Mouse (Mus musculus): ENCODE data around the gene Dnajb6. TPM values are rescaled to one million over a fixed set of nuclear protein-coding genes. Genes with fewer than 3 reads are reported as not detected.

Gene Dnajb6
- total and polyA plus RNA-seq, 3 experiments: 61.1 to 196 (median 140) TPM

DNA sequence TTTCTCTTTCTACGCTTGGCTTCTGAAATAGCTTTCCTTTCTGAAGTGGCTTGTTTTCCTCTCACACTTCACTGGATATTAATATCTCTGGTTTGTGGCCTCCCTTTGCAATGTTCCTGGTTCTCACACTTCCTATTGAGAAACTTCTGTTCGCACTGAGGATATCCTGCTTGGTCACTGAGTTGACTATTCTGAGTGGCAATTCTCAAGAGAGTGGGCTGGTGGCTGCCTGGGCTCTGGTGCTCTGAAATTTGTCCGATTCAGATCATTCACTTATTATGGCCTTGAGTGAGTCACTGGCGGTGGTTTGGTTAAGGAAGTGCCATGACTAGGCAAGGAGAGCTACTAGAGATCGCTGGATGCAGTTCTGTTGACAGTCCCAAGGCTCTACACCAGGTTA lies 118.9 kb downstream of the Dnajb6 start:
- Histone ChIP-seq H3K4me1 (ENCODE audit: control insufficient read depth in 1 of 2, insufficient read depth in 2 of 2) (peaks cover 15 to 29% of the 10 kb centered on the region in 2 experiments), H3K27ac (ENCODE audit: insufficient read depth, low read depth) (no peak overlapping the region), H3K4me2 (ENCODE audit: insufficient read depth, low read depth, poor library complexity, severe bottlenecking) (no peak overlapping the region), H3K27me3 (replicated peaks) (no peaks in the 10 kb centered on the region), H3K4me3 (replicated peaks in 1 of 3; ENCODE audit: low read depth in 2 of 3, low read length in 2 of 3, poor library complexity in 1 of 3) (no peak overlapping the region), H3K36me3 (replicated peaks in 1 of 2; ENCODE audit: control insufficient read depth in 1 of 2, insufficient read depth in 1 of 2, low read length in 1 of 2) (no peaks in the 10 kb centered on the region), H3K9ac (ENCODE audit: insufficient read depth, low read depth) (no peak overlapping the region), H3K79me2 (replicated peaks; ENCODE audit: control insufficient read depth, extremely low read depth, insufficient read depth, poor library complexity, severe bottlenecking) (no peaks in the 10 kb centered on the region), H3K9me3 (replicated peaks; ENCODE audit: low read length) (no peaks in the 10 kb centered on the region)
- TF ChIP-seq ZMIZ1 (IDR thresholded peaks at IDR 0.05; ENCODE audit: low read depth, low read length) (no peak), CHD2 (IDR thresholded peaks at IDR 0.05; ENCODE audit: low read length) (no peak), BHLHE40 (IDR thresholded peaks at IDR 0.05; ENCODE audit: low read depth, low read length) (peak; percentile 43; the same call in 1 of the 2 replicates), GABPA (IDR thresholded peaks at IDR 0.05; ENCODE audit: insufficient replicate concordance, low read depth, low read length) (no peak), EP300 (IDR thresholded peaks at IDR 0.05; ENCODE audit: low read length) (peak; percentile 25; the same call in 1 of the 2 replicates), SIN3A (IDR thresholded peaks at IDR 0.05; ENCODE audit: low read length) (no peak), JUN (IDR thresholded peaks at IDR 0.05; ENCODE audit: insufficient read depth, low read depth, low read length) (no peak), TCF12 (IDR thresholded peaks at IDR 0.05; ENCODE audit: low read depth, low read length) (0 out of 2 replicates have a peak, but pooled peaks have one; percentile 16), MEF2A (IDR thresholded peaks at IDR 0.05; ENCODE audit: borderline replicate concordance, low read depth, low read length) (no peak; the same call in 1 of the 2 replicates), MAFK (IDR thresholded peaks at IDR 0.05; ENCODE audit: insufficient replicate concordance, low read length) (no peak), ETS1 (conservative IDR thresholded peaks at IDR 0.05; ENCODE audit: low read depth, low read length) (no peak), NELFE (IDR thresholded peaks at IDR 0.05; ENCODE audit: low read depth, low read length) (no peak), PAX5 (IDR thresholded peaks at IDR 0.05; ENCODE audit: low read length) (no peak), CTCF (conservative IDR thresholded peaks at IDR 0.05 in 1 of 2, IDR thresholded peaks at IDR 0.05 in 1 of 2; ENCODE audit: low read depth in 2 of 2, low read length in 2 of 2) (no peak)
- DNase-seq (ENCODE audit: extremely low read depth): peak; percentile 51
- in situ Hi-C loops (cut with MboI; ENCODE audit: low pct_ligation_motif_present, low pct_unique_long_range_greater_than_20kb, low sequenced_read_pairs): no loop called here
- dilution Hi-C loops (cut with MboI; ENCODE audit: extremely low pct_ligation_motif_present, extremely low pct_unique_long_range_greater_than_20kb, low sequenced_read_pairs): no loop called here

DNA sequence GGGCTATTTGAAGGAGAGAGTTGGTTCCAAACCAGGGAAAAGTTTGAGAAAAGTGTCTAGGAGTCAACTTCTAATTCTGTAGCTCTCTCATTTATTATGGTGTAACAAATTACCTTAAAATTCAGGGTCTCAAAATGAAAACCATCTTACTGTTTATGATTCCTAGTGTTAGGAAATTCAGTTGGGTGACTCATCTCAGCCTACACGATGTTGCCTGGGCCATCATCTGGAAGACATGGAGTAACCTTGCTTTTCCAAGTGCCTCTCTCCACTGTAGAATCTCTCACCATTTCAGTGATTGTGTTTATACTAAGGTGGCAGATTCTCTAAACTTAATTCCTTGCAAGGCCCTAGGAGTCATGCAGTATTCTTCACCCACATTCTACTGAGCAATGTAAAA lies 119.5 kb downstream of the Dnajb6 start:
- Histone ChIP-seq H3K27ac (ENCODE audit: insufficient read depth, low read depth) (no peak overlapping the region), H3K27me3 (replicated peaks) (no peaks in the 10 kb centered on the region)

More for the DNA sequence above, 119.5 kb downstream of the Dnajb6 start:
- in situ Hi-C loops (cut with MboI; ENCODE audit: low pct_ligation_motif_present, low pct_unique_long_range_greater_than_20kb, low sequenced_read_pairs): no loop called here
- TF ChIP-seq MXI1 (IDR thresholded peaks at IDR 0.05; ENCODE audit: low read depth, low read length) (no peak), EP300 (IDR thresholded peaks at IDR 0.05; ENCODE audit: low read length) (no peak), CTCF (conservative IDR thresholded peaks at IDR 0.05 in 1 of 2, IDR thresholded peaks at IDR 0.05 in 1 of 2; ENCODE audit: low read depth in 2 of 2, low read length in 2 of 2) (no peak), MAZ (IDR thresholded peaks at IDR 0.05; ENCODE audit: low read depth, low read length) (no peak), TBP (conservative IDR thresholded peaks at IDR 0.05; ENCODE audit: low read depth, low read length) (no peak), ZMIZ1 (IDR thresholded peaks at IDR 0.05; ENCODE audit: low read depth, low read length) (no peak), USF1 (IDR thresholded peaks at IDR 0.05; ENCODE audit: low read depth, low read length) (no peak), HCFC1 (IDR thresholded peaks at IDR 0.05; ENCODE audit: low read depth, low read length) (no peak), CHD2 (IDR thresholded peaks at IDR 0.05; ENCODE audit: low read length) (no peak), KAT2A (IDR thresholded peaks at IDR 0.05; ENCODE audit: insufficient replicate concordance, low read length) (no peak), MAX (IDR thresholded peaks at IDR 0.05; ENCODE audit: low read length) (no peak), JUND (conservative IDR thresholded peaks at IDR 0.05; ENCODE audit: low read depth, low read length) (no peak), IRF4 (IDR thresholded peaks at IDR 0.05; ENCODE audit: low read depth, low read length) (no peak), UBTF (IDR thresholded peaks at IDR 0.05; ENCODE audit: low read depth, low read length) (no peak), JUN (IDR thresholded peaks at IDR 0.05; ENCODE audit: insufficient read depth, low read depth, low read length) (no peak), GABPA (IDR thresholded peaks at IDR 0.05; ENCODE audit: insufficient replicate concordance, low read depth, low read length) (no peak), NELFE (IDR thresholded peaks at IDR 0.05; ENCODE audit: low read depth, low read length) (no peak), ZKSCAN1 (IDR thresholded peaks at IDR 0.05; ENCODE audit: borderline replicate concordance, low read depth, low read length) (no peak), TCF12 (IDR thresholded peaks at IDR 0.05; ENCODE audit: low read depth, low read length) (no peak)
- H3K4me1 ChIP-seq (ENCODE audit: control insufficient read depth in 1 of 2, insufficient read depth in 2 of 2): peaks cover 15 to 29% of the 10 kb centered on the region in 2 experiments
- dilution Hi-C loops (cut with MboI; ENCODE audit: extremely low pct_ligation_motif_present, extremely low pct_unique_long_range_greater_than_20kb, low sequenced_read_pairs): no loop called here
- no peaks in the 10 kb centered on the region for H3K9me3 ChIP-seq (replicated peaks; ENCODE audit: low read length)
- H3K36me3 ChIP-seq (replicated peaks in 1 of 2; ENCODE audit: control insufficient read depth in 1 of 2, insufficient read depth in 1 of 2, low read length in 1 of 2): no peaks in the 10 kb centered on the region
- H3K9ac ChIP-seq (ENCODE audit: insufficient read depth, low read depth): no peak overlapping the region
- no peak overlapping the region for H3K4me3 ChIP-seq (replicated peaks in 1 of 3; ENCODE audit: low read depth in 2 of 3, low read length in 2 of 3, poor library complexity in 1 of 3)
- no peak overlapping the region for H3K4me2 ChIP-seq (ENCODE audit: insufficient read depth, low read depth, poor library complexity, severe bottlenecking)
- H3K79me2 ChIP-seq (replicated peaks; ENCODE audit: control insufficient read depth, extremely low read depth, insufficient read depth, poor library complexity, severe bottlenecking): no peaks in the 10 kb centered on the region
- DNase-seq (ENCODE audit: extremely low read depth): no peak

All from CH12.LX (cell line).